Mouse (Mus musculus) hindbrain, embryonic 12.5 days (tissue): ENCODE measurements around the gene Nat9. TPM values are rescaled to one million over a fixed set of nuclear protein-coding genes. Genes with fewer than 3 reads are reported as not detected.

ENCODE experiments used
- polyA plus RNA-seq: library from polyadenylated mRNA; unstranded; fragments of >200 nt; fragmentation: Nextera tagmentation; extraction: Ambion mirVana; gene quantifications from 2 replicates; pipeline ENCODE4 v1.2.1, GENCODE M21; 2016

Nat9 gene
- polyA plus RNA-seq, 1 experiment from 2014 or later: 21.1 TPM

Other genes starting within 250 kb of the Nat9 start
- not detected in 2 replicates for gene Cd300c, start 218.7 kb downstream of the Nat9 start, polyA plus RNA-seq
- 0.10 and 0.12 TPM in 2 replicates for gene Cd300ld, start 197.9 kb downstream of the Nat9 start, polyA plus RNA-seq
- 0.76 and 1.5 TPM in 2 replicates for gene Cd300c2, start 186.0 kb downstream of the Nat9 start, polyA plus RNA-seq
- gene Cd300ld2, start 171.7 kb downstream of the Nat9 start, polyA plus RNA-seq: not detected in 2 replicates
- gene Cd300ld4, start 160.8 kb downstream of the Nat9 start, polyA plus RNA-seq: not detected in 2 replicates
- gene Cd300ld5, start 150.1 kb downstream of the Nat9 start, polyA plus RNA-seq: not detected in 2 replicates
- gene Cd300ld3, start 139.4 kb downstream of the Nat9 start, polyA plus RNA-seq: not detected in 2 replicates
- not detected in 2 replicates for gene Cd300e, start 125.7 kb downstream of the Nat9 start, polyA plus RNA-seq
- gene Rab37, start 96.4 kb downstream of the Nat9 start, polyA plus RNA-seq: 1.1 and 1.5 TPM in 2 replicates
- gene Cd300lf, start 53.9 kb downstream of the Nat9 start, polyA plus RNA-seq: 0.27 TPM in 1 of 2 replicates, not detected in the other
- 35.7 and 42.3 TPM in 2 replicates for gene Slc9a3r1, start 24.5 kb downstream of the Nat9 start, polyA plus RNA-seq
- 9.0 and 10.4 TPM in 2 replicates for gene Tmem104, start 372 bp downstream of the Nat9 start, polyA plus RNA-seq
- 0.21 and 0.57 TPM in 2 replicates for gene Grin2c, start 79.4 kb upstream of the Nat9 start, polyA plus RNA-seq
- 15.4 and 18.0 TPM in 2 replicates for gene Fdxr, start 89.2 kb upstream of the Nat9 start, polyA plus RNA-seq
- gene Fads6, start 109.8 kb upstream of the Nat9 start, polyA plus RNA-seq: 0.13 and 0.25 TPM in 2 replicates
- gene Otop2, start 119.3 kb upstream of the Nat9 start, polyA plus RNA-seq: not detected in 2 replicates
- gene Ush1g, start 134.2 kb upstream of the Nat9 start, polyA plus RNA-seq: not detected in 2 replicates
- 0.13 and 0.17 TPM in 2 replicates for gene Otop3, start 146.9 kb upstream of the Nat9 start, polyA plus RNA-seq
- 26.5 and 28.0 TPM in 2 replicates for gene Hid1, start 179.9 kb upstream of the Nat9 start, polyA plus RNA-seq
- 27.6 and 28.8 TPM in 2 replicates for gene Cdr2l, start 194.1 kb upstream of the Nat9 start, polyA plus RNA-seq
- 180 and 190 TPM in 2 replicates for gene Mrpl58, start 215.9 kb upstream of the Nat9 start, polyA plus RNA-seq
- gene Atp5h, start 232.1 kb upstream of the Nat9 start, polyA plus RNA-seq: 810 and 835 TPM in 2 replicates
- gene Kctd2, start 232.3 kb upstream of the Nat9 start, polyA plus RNA-seq: 30.0 and 33.0 TPM in 2 replicates